Mouse (Mus musculus): ENCODE data around the gene Pgr. TPM values are rescaled to one million over a fixed set of nuclear protein-coding genes. Genes with fewer than 3 reads are reported as not detected.

Pgr gene
- polyA plus RNA-seq, 1 experiment from 2014 or later: 2.7 TPM

- Histone ChIP-seq H3K36me3 (ENCODE audit: control insufficient read depth, insufficient read depth, low read length) (no peaks in the 10 kb centered on the region; the same call in 1 of the 2 replicates), H3K4me3 (ENCODE audit: low read depth, low read length) (no peak overlapping the region), H3K4me2 (ENCODE audit: low read depth, low read length) (no peak overlapping the region), H3K9ac (replicated peaks; ENCODE audit: low read depth, low read length) (no peak overlapping the region), H3K27me3 (ENCODE audit: control insufficient read depth, insufficient read depth, low read length) (no peaks in the 10 kb centered on the region), H3K4me1 (ENCODE audit: control insufficient read depth, insufficient read depth, low read length) (no peaks in the 10 kb centered on the region), H3K27ac (ENCODE audit: low read depth, low read length) (no peak overlapping the region), H3K9me3 (ENCODE audit: control insufficient read depth, low read length) (no peaks in the 10 kb centered on the region)
- ATAC-seq (ENCODE audit: low read depth): no peak
These were observed 101.5 kb downstream of the Pgr start for GRCm38 (mm10) chr9:9001170-9001569.

GRCm38 (mm10) chr9:9015108-9015507 is 115.5 kb downstream of the Pgr start:
- H3K9me3 ChIP-seq (ENCODE audit: control insufficient read depth, low read length): no peaks in the 10 kb centered on the region
- no peaks in the 10 kb centered on the region for H3K4me1 ChIP-seq (ENCODE audit: control insufficient read depth, insufficient read depth, low read length)
- ATAC-seq (ENCODE audit: low read depth): no peak
- H3K27me3 ChIP-seq (ENCODE audit: control insufficient read depth, insufficient read depth, low read length): no peaks in the 10 kb centered on the region
- H3K4me3 ChIP-seq (ENCODE audit: low read depth, low read length): no peak overlapping the region
- 97% methylated on average over 2 of the region's 2 CpGs for WGBS
- H3K36me3 ChIP-seq (ENCODE audit: control insufficient read depth, insufficient read depth, low read length): no peaks in the 10 kb centered on the region
- H3K9ac ChIP-seq (replicated peaks; ENCODE audit: low read depth, low read length): no peak overlapping the region
- H3K4me2 ChIP-seq (ENCODE audit: low read depth, low read length): no peak overlapping the region
- no peak overlapping the region for H3K27ac ChIP-seq (ENCODE audit: low read depth, low read length)

Other genes starting within 250 kb of the Pgr start
- 0.50 and 1.1 TPM in 2 replicates for gene Gm16485, start 72.0 kb downstream of the Pgr start, polyA plus RNA-seq (2014; fragmentation: Nextera tagmentation; extraction: Ambion mirVana)